Mouse (Mus musculus): Measurements from ENCODE around the gene Olfr1204.

The Olfr1204 gene

DNA sequence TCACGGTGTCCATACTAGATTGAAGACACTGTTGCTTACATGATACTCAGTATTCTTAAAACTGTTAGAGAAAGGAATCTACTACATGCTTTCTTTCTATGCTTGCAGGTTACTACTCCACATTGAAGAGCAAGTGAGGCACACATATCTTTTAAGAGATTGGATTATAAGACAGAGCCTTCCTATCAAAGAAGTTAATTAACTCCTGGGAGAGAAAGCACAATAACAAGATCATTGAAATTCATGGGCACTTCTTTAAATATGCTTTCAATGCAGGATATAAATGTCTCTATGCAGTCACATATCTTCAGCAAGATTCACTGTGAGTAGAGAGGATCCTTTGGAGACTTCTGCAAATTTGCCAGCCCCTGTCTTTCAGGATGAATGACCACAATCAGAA, at the start of gene Olfr1204:
Gene Olfr1204 (plus strand): TSS at position 301 of the 400 bp plus-strand sequence.
- DNase-seq (ENCODE audit: extremely low read depth, insufficient read length, low spot score), result no peak

DNA sequence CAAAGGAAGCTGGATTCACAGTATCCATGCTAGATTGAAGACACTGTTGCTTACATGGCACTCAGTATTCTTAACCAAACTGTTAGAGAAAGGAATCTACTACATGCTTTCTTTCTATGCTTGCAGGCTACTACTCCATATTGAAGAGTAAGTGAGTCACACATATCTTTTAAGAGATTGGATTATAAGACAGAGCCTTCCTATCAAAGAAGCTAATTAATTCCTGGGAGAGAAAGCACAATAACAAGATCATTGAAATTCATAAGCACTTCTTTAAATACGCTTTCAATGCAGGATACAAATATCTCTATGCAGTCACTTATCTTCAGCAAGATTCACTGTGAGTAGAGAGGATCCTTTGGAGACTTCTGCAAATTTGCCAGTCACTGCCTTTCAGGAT, 34.9 kb upstream of the Olfr1204 start, which contains the start of gene Olfr1202:
Gene Olfr1202 (plus strand): TSS at position 301 of the 400 bp plus-strand sequence.
- DNase-seq (ENCODE audit: extremely low read depth, insufficient read length, low spot score), result no peak

DNA sequence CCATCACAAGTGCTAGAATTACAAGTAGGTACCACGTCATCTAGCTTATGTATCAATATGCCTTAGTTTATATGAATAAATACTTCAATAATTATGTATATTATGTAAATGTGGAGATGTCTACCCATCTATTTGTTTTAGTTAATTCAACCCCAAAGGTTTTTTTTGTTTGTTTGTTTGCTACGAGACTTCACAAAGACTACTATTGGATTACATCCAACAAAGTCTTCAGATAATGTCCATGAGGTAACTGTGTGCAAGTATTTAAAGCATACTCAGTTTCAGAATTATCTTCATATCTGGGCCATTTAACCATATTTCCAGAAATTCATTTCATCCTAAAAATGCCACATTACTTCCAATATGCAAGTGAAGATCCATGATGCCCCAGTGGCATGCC, 19.7 kb upstream of the Olfr1204 start, which contains the start of gene Olfr1205:
Gene Olfr1205 (plus strand): TSS at position 301 of the 400 bp plus-strand sequence.
- no peak for DNase-seq (ENCODE audit: extremely low read depth, insufficient read length, low spot score)

DNA sequence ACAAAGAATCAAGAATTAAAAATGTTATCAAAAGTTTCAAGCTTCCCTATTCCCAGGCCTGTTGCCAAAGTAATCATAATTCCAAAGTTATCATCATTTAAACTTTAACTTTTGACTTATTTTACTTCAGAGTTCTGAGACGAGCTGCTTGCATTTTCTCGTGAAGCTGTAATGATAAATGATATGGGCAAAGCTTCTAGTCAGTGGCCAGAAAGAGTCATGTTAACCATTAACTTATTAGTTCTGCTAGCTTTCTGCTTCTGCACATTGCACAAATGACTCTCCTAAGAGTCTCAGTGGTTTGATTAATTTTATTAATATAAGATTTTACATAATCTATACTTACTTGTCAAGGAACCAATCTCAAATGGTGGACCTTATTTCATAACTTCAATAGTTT, 10.6 kb upstream of the Olfr1204 start:
- DNase-seq (ENCODE audit: extremely low read depth, insufficient read length, low spot score), result no peak

DNA sequence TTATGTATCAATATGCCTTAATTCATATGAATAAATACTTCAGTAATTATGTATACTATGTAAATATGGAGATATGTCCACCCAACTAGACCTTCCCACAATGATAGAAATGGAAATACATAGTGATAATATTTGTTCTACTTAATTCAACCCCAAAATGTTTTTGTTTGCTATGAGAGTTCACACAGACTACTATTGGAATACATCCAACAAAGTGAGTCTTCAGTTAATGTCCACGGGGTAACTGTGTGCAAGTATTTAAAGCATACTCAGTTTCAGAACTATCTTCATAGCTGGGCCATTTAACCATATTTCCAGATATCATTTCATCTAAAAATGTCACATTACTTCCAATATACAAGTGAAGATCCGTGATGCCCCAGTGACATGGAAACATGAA, 13.8 kb downstream of the Olfr1204 start, which contains the start of gene Olfr1206:
Gene Olfr1206 (plus strand): TSS at position 301 of the 400 bp plus-strand sequence.
- DNase-seq (ENCODE audit: extremely low read depth, insufficient read length, low spot score), result no peak

DNA sequence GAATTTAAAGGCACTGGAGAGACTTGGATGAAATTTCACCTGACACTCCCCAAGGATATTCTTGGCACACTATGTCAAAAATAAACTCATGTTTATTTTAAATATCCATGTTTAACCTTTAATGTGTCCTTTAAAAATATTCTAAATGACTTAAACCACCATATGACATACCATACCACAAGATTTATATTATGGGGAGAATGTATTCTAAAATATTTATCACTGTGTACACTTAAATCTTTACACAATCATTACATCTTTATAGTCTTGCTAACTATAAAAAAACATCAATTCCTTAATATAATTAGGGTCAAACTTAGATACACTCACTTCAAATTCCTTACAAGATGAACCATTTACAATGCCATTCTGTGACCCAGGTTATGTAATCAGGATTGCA, 53.1 kb downstream of the Olfr1204 start, which contains the start of gene Olfr1208:
Gene Olfr1208 (minus strand): TSS at position 101 of the 400 bp plus-strand sequence.
- DNase-seq (ENCODE audit: extremely low read depth, insufficient read length, low spot score), result no peak

Measured in 3134 (cell line).